Mouse (Mus musculus) spleen, adult 2 months (tissue): Measurements from ENCODE around the gene Klhdc4.

Experiments
- CTCF ChIP-seq: fragments of 200-500 bp; IDR thresholded peaks from 2 replicates; pipeline ENCODE4 v1.5.1; 2011; ENCODE audit warnings: mild to moderate bottlenecking, inconsistent platforms; ENCODE audit not compliant: insufficient read depth, insufficient read length, insufficient replicate concordance; ENCODE audit errors: extremely low read depth
- POLR2A ChIP-seq: fragments of 200-500 bp; IDR thresholded peaks from 2 replicates; pipeline ENCODE4 v1.6.1; 2011; ENCODE audit warnings: low read depth, low read length, inconsistent platforms

GRCm38 (mm10) chr8:121851716-121852115, 22.3 kb upstream of the Klhdc4 start:
- TF ChIP-seq CTCF (no peak), POLR2A (no peak)
